Mouse (Mus musculus): ENCODE results near the gene Slc35f1. TPM values are rescaled to one million over a fixed set of nuclear protein-coding genes. Genes with fewer than 3 reads are reported as not detected.
A peak's percentile ranks its signal among the peaks of the same experiment; 100 is the strongest.

Slc35f1 gene
- polyA plus RNA-seq, 1 experiment from 2014 or later = 7.2 TPM

DNA sequence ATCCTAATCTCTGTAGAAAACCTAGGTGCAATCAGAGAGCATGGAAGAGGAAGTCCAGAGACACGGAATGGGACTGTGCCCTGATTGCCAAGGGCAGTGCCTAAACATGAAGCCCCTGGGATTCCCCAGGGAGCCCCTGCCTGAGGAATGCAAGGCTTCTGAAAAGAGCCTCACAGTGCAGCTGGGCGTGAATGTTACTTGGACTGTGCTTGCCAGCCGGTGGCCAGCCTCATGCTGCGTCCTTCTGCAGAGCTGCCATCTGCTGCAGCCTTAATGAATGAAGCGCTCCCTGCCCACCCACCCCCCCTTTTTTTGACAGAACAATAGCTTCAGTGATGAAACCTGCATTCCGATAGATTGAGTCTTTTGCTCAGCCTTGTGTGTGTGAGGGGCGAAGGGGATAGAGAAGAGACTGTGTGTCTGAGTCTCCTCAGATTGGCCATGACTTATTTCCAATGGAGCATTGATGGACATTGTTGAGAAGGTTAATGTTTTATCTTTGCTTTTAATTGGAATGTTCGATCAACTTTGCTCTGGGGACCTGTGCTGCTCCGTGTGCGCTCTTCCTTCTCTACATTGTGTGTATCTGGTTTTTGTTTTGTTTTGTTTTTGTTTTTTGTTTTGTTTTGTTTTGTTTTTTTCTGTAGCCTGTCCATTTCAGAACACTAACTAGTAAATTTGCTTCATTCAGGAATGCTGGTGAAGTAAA, 52.5 kb downstream of the Slc35f1 start:
- Histone ChIP-seq H3K4me1 (peaks cover 23% of the 10 kb centered on the region), H3K27me3 (ENCODE audit: low read depth, poor library complexity, severe bottlenecking) (no peaks in the 10 kb centered on the region), H3K36me3 (no peaks in the 10 kb centered on the region), H3K4me3 (peak overlapping the region; percentile 26), H3K27ac (replicated peaks) (peak overlapping the region; percentile 80), H3K9me3 (replicated peaks) (no peaks in the 10 kb centered on the region)
- DNase-seq (ENCODE audit: low spot score) = peak; percentile 89
- 5% methylated on average over 10 of the region's 10 CpGs for WGBS

DNA sequence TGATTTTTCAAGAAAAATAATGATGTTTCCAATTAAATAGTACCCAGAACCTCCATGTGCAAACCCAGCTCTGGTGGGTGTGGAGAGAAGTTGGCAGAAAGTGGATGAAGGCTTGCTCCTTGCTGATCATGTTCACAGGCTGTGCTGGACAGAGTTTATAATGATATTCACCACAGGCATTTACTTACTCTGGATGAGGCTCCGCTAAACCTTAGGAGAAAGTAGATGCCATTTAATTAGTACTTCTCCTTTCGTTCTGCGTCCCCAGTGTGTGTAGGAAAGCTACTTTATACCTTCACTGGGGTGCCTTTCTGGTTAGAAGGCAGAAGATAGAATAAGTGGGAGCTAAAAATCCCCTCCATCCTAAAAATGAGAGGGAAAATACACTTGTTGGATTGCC, 53.5 kb downstream of the Slc35f1 start:
- H3K9me3 ChIP-seq (replicated peaks) = no peaks in the 10 kb centered on the region
- peak overlapping the region; percentile 71 for H3K27ac ChIP-seq (replicated peaks)
- H3K4me1 ChIP-seq = peaks cover 29% of the 10 kb centered on the region
- DNase-seq (ENCODE audit: low spot score) = no peak
- H3K27me3 ChIP-seq (ENCODE audit: low read depth, poor library complexity, severe bottlenecking) = no peaks in the 10 kb centered on the region
- H3K4me3 ChIP-seq = no peak overlapping the region
- 63% methylated on average over 3 of the region's 3 CpGs for WGBS
- H3K36me3 ChIP-seq = no peaks in the 10 kb centered on the region

- 65% methylated on average over 4 of the region's 4 CpGs for WGBS
- Histone ChIP-seq H3K27me3 (ENCODE audit: low read depth, poor library complexity, severe bottlenecking) (no peaks in the 10 kb centered on the region), H3K36me3 (no peaks in the 10 kb centered on the region), H3K27ac (replicated peaks) (no peak overlapping the region), H3K9me3 (replicated peaks) (no peaks in the 10 kb centered on the region), H3K4me1 (peaks cover 19% of the 10 kb centered on the region), H3K4me3 (no peak overlapping the region)
- DNase-seq (ENCODE audit: low spot score) = peak; percentile 14
These were observed 57.8 kb downstream of the Slc35f1 start for GRCm38 (mm10) chr10:52748028-52748597.

DNA sequence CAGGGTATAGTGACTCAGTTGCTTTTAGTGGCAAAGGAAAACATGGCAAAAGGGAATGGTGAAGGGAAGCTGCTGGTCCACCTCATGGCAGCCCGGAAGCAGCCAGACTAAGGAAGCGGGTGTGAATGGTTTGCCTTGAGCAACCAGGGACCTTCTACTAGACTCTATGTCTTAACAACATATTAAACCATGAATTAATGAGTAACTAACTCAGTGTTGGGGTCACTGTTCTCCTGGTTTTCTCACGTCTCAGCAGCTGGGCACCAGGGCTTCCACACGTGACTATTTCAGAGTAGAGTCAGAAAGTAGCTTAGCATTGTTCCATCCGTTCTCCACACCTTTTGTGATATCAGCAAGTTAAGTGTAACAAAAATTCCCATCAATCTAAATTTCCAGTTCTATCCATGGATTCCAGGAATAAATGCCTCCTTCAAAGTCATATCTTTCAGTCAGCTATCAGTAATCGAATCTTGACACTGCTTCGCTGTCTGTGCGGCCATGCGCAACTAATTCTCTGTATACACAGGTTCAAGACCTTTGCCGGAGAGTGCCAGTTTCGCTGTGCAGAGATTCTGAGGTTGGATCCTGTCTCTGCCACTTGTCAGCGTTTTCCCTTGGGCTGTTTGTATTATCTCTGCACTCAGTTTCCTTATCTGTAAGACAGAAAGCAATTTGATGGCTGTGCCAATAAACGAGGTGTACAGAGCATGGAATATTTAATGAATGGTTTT, 65.8 kb downstream of the Slc35f1 start:
- Histone ChIP-seq H3K27me3 (ENCODE audit: low read depth, poor library complexity, severe bottlenecking) (no peaks in the 10 kb centered on the region), H3K4me1 (peaks cover 7% of the 10 kb centered on the region), H3K4me3 (no peak overlapping the region), H3K27ac (replicated peaks) (no peak overlapping the region), H3K9me3 (replicated peaks) (no peaks in the 10 kb centered on the region), H3K36me3 (no peaks in the 10 kb centered on the region)
- no peak for DNase-seq (ENCODE audit: low spot score)
- WGBS = 73% methylated on average over 13 of the region's 13 CpGs

DNA sequence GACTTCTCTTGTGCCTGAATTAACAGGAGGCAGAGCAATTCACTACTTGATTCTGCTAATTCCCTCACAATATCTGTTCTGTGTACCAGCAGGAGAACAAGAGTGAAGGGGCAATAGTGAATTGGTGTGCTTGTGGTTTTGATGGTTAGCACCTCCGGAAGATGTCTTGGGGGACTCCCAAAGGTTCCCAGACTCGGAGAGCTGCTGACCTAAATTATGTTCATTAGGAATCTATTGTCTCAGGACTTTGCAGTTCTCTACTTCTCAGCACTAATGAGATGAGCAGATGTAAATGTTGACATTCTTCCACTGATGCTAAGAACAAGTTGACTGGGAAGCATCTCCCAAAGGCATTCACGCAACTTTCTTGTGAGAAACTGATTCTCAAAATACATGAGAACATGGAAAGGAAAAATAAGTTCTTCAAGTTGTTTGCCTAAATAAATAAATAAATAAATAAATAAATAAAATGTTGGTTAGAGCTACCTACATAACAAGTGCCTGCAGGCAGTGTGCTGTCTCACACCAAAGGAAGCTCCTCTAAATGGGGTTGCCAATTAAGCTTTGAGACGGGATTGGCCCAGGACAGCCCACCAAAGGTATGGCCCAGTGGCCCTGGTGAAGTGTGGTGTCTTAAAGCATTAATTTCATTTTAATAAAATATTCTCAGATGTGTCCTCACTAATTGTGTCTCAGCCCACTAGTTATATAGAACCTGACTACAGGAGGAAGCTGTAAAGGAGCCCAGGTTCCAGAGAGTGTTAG, 67.3 kb downstream of the Slc35f1 start:
- no peak overlapping the region for H3K27ac ChIP-seq (replicated peaks)
- H3K4me3 ChIP-seq = no peak overlapping the region
- 90% methylated on average over 4 of the region's 4 CpGs for WGBS

DNA sequence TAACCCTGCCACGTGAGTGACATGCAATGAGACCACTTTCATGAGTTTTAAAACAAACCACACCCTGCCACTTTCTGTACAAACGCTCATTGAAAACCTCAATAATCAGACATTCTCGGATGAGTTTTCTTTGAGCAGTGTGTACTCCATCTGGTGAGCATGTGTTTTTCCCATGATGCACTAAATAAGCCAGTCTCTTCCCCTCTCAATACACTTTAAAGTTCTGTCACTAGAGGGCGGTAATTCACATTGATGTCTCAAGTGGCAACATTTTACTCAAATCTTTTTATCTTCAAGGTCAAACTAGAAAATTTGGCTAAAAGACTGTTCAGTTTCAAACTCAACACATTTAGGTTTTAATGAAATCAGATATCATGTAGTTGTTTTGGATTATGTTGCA, 68.3 kb downstream of the Slc35f1 start:
- Histone ChIP-seq H3K4me3 (no peak overlapping the region), H3K27ac (replicated peaks) (no peak overlapping the region), H3K27me3 (ENCODE audit: low read depth, poor library complexity, severe bottlenecking) (no peaks in the 10 kb centered on the region), H3K36me3 (no peaks in the 10 kb centered on the region), H3K4me1 (peaks cover 7% of the 10 kb centered on the region), H3K9me3 (replicated peaks) (no peaks in the 10 kb centered on the region)
- 43% methylated on average over 4 of the region's 4 CpGs for WGBS
- DNase-seq (ENCODE audit: low spot score) = no peak

More for the DNA sequence above, 67.3 kb downstream of the Slc35f1 start:
- H3K9me3 ChIP-seq (replicated peaks) = no peaks in the 10 kb centered on the region
- DNase-seq (ENCODE audit: low spot score) = no peak
- H3K4me1 ChIP-seq = peaks cover 7% of the 10 kb centered on the region
- no peaks in the 10 kb centered on the region for H3K27me3 ChIP-seq (ENCODE audit: low read depth, poor library complexity, severe bottlenecking)
- H3K36me3 ChIP-seq = no peaks in the 10 kb centered on the region

DNA sequence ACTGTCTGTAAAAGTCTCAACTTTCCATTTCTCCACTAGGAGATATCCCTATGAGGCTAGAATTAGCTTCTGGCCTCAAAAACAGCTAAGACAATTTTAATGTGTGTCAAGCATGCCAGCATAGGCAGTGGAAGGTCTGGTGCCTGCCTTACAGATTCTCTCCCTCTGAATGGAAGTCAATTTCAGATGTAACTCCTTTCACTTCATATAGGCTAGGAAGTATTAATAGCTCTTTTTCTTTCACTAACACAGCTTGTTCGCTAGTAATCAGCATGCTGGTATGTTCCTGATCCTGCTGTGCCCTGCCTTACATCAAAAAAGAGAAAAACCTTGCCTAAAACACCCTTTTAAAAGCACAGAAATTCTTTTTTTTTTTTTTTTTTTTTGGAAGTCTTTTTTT, 70.2 kb downstream of the Slc35f1 start:
- Histone ChIP-seq H3K4me3 (no peak overlapping the region), H3K9me3 (replicated peaks) (no peaks in the 10 kb centered on the region), H3K27me3 (ENCODE audit: low read depth, poor library complexity, severe bottlenecking) (no peaks in the 10 kb centered on the region), H3K36me3 (no peaks in the 10 kb centered on the region), H3K27ac (replicated peaks) (no peak overlapping the region), H3K4me1 (peaks cover 7% of the 10 kb centered on the region)
- DNase-seq (ENCODE audit: low spot score) = no peak
- 86% methylated on average over 1 of the region's 1 CpGs for WGBS

GRCm38 (mm10) chr10:52779926-52780485, 89.7 kb downstream of the Slc35f1 start:
- H3K9me3 ChIP-seq (replicated peaks) = 0 out of 2 replicates have a peak, but pooled peaks cover 2% of the 10 kb centered on the region
- H3K27me3 ChIP-seq (ENCODE audit: low read depth, poor library complexity, severe bottlenecking) = peaks cover 6% of the 10 kb centered on the region
- 76% methylated on average over 4 of the region's 4 CpGs for WGBS
- H3K36me3 ChIP-seq = no peaks in the 10 kb centered on the region
- H3K4me1 ChIP-seq = 0 out of 2 replicates have a peak, but pooled peaks cover 3% of the 10 kb centered on the region
- no peak overlapping the region for H3K27ac ChIP-seq (replicated peaks)
- no peak for DNase-seq (ENCODE audit: low spot score)
- no peak overlapping the region for H3K4me3 ChIP-seq

DNA sequence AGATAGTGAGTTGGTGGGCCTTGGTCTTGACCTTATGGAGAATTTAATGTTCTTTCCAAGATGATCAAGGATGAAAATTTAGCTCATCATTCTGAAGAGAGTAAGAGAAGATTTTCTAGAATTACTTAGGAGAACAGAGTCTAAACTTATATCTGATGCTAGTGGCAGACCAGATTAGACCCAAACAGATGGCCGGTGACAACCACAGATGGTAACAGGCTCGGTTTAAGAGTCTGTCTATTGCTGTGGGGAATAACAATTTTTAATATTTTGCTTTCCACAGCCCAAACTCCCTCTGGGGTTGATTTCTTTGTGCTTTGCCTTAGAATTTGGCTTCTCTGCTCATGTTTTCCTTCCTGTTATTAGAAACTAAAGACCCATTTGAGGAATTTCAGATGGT, 96.7 kb downstream of the Slc35f1 start:
- Histone ChIP-seq H3K4me1 (peaks cover 5% of the 10 kb centered on the region), H3K4me3 (no peak overlapping the region), H3K27me3 (ENCODE audit: low read depth, poor library complexity, severe bottlenecking) (peaks cover 15% of the 10 kb centered on the region), H3K9me3 (replicated peaks) (no peaks in the 10 kb centered on the region), H3K27ac (replicated peaks) (no peak overlapping the region), H3K36me3 (no peaks in the 10 kb centered on the region)
- 83% methylated on average over 2 of the region's 2 CpGs for WGBS
- DNase-seq (ENCODE audit: low spot score) = no peak

DNA sequence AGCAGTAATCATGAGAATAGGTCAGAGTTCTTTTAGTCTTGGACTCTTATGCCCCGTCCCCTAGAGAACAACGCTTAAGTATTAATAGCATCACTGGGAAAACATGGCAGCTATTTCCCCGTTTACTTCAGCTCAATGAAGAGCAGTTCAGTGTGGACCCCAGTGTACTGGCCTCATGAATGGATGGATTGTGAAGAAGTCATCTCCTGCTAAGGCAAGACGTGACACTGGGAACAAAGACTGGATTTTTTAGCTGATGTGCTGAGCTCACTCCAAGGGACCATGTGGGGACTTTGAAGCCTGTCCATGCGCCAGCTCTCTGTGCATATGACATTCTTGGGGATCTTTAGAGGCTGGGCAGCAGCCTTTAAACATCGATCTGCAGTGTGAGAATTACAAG, 101.2 kb downstream of the Slc35f1 start:
- DNase-seq (ENCODE audit: low spot score) = no peak
- no peak overlapping the region for H3K27ac ChIP-seq (replicated peaks)
- WGBS = 77% methylated on average over 6 of the region's 6 CpGs
- no peak overlapping the region for H3K4me3 ChIP-seq
- H3K4me1 ChIP-seq = peaks cover 1% of the 10 kb centered on the region
- no peaks in the 10 kb centered on the region for H3K36me3 ChIP-seq
- no peaks in the 10 kb centered on the region for H3K9me3 ChIP-seq (replicated peaks)
- H3K27me3 ChIP-seq (ENCODE audit: low read depth, poor library complexity, severe bottlenecking) = peaks cover 8% of the 10 kb centered on the region; the same call in 1 of the 2 replicates

- Histone ChIP-seq H3K36me3 (no peaks in the 10 kb centered on the region), H3K4me1 (peaks cover 3% of the 10 kb centered on the region; the same call in 1 of the 2 replicates), H3K9me3 (replicated peaks) (no peaks in the 10 kb centered on the region), H3K27me3 (ENCODE audit: low read depth, poor library complexity, severe bottlenecking) (no peaks in the 10 kb centered on the region), H3K27ac (replicated peaks) (no peak overlapping the region), H3K4me3 (no peak overlapping the region)
- DNase-seq (ENCODE audit: low spot score) = no peak
- 75% methylated on average over 4 of the region's 4 CpGs for WGBS
These were observed 107.1 kb downstream of the Slc35f1 start for GRCm38 (mm10) chr10:52797454-52797853.

DNA sequence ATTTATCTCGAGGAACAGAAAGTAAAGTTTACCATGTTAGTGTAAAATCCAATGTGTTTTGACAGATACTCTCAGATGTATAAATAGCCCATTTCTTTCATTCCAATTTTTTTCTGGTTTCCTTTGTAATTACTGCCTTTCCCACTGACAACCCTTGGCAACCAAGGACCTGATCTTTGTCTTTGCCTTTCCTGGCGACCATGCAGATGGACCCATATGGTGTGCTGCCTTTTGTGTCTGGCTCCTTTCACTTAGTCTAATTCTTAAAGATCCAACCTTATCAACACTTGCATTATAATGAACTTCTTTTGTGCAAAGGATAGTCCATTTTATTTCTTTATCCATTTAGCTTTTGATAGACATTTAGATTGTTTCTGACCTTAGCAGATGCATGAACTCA, 117.5 kb downstream of the Slc35f1 start:
- H3K27ac ChIP-seq (replicated peaks) = no peak overlapping the region

More for the DNA sequence above, 117.5 kb downstream of the Slc35f1 start:
- WGBS = 39% methylated on average over 2 of the region's 2 CpGs
- no peak for DNase-seq (ENCODE audit: low spot score)
- Histone ChIP-seq H3K36me3 (no peaks in the 10 kb centered on the region), H3K27me3 (ENCODE audit: low read depth, poor library complexity, severe bottlenecking) (no peaks in the 10 kb centered on the region), H3K4me1 (peaks cover 8% of the 10 kb centered on the region), H3K4me3 (no peak overlapping the region), H3K9me3 (replicated peaks) (no peaks in the 10 kb centered on the region)
